Comparison of ENCODE assay signal across 8 mouse cellular contexts in genomic region chr2:121170481-121170971, GRCm38 (mm10). TPM values are rescaled to one million over a fixed set of nuclear protein-coding genes. Genes with fewer than 3 reads are reported as not detected.
DNase-seq lines count a peak whose midpoint lies in the region; ATAC-seq and TF ChIP-seq lines count a peak whose summit lies in the region.

Gene Tubgcp4 (plus strand): TSS chr2:121170654.

- H3K9ac ChIP-seq in CH12.LX (ENCODE audit: insufficient read depth, low read depth): peak within 1 kb of the TSS; percentile 87
- peak within 1 kb of the TSS; percentile 88 for H3K9ac ChIP-seq in embryonic facial prominence, embryonic 13.5 days
- peak within 1 kb of the TSS; percentile 94 for H3K9ac ChIP-seq in heart, embryonic 13.5 days
- peak within 1 kb of the TSS; percentile 77 for H3K9ac ChIP-seq in kidney, embryonic 16.5 days (replicated peaks; ENCODE audit: low read length)
- H3K9ac ChIP-seq in liver, embryonic 15.5 days: peak within 1 kb of the TSS; percentile 94

- TF ChIP-seq EP300 in CH12.LX (IDR thresholded peaks at IDR 0.05; ENCODE audit: low read length): no peak

- dilution Hi-C loops in CH12.LX (cut with MboI; ENCODE audit: extremely low pct_ligation_motif_present, extremely low pct_unique_long_range_greater_than_20kb, low sequenced_read_pairs): no loop called here

- in situ Hi-C loops in CH12.LX (cut with MboI; ENCODE audit: low pct_ligation_motif_present, low pct_unique_long_range_greater_than_20kb, low sequenced_read_pairs): no loop called here

- TF ChIP-seq RAD21 in CH12.LX (IDR thresholded peaks at IDR 0.05; ENCODE audit: low read depth, low read length): no peak

- H3K27me3 ChIP-seq in CH12.LX (replicated peaks): no peaks in the 10 kb centered on the region
- H3K27me3 ChIP-seq in embryonic facial prominence, embryonic 13.5 days: no peaks in the 10 kb centered on the region
- H3K27me3 ChIP-seq in heart, embryonic 13.5 days (replicated peaks): no peaks in the 10 kb centered on the region
- H3K27me3 ChIP-seq in kidney, embryonic 16.5 days (ENCODE audit: insufficient read depth, low read length): no peaks in the 10 kb centered on the region
- H3K27me3 ChIP-seq in liver, embryonic 15.5 days: no peaks in the 10 kb centered on the region

- peak within 1 kb of the TSS; percentile 46 for H3K27ac ChIP-seq in CH12.LX (ENCODE audit: insufficient read depth, low read depth)
- H3K27ac ChIP-seq in embryonic facial prominence, embryonic 13.5 days: peak within 1 kb of the TSS; percentile 92
- peak within 1 kb of the TSS; percentile 92 for H3K27ac ChIP-seq in heart, embryonic 13.5 days (replicated peaks)
- peak within 1 kb of the TSS; percentile 94 for H3K27ac ChIP-seq in kidney, embryonic 16.5 days (ENCODE audit: low read length)
- H3K27ac ChIP-seq in liver, embryonic 15.5 days (replicated peaks): peak within 1 kb of the TSS; percentile 92

- 0% methylated on average over 36 of the region's 38 CpGs for WGBS in embryonic facial prominence, embryonic 13.5 days
- under 1% methylated on average over 38 of the region's 38 CpGs for WGBS in heart, embryonic 13.5 days
- WGBS in kidney, embryonic 16.5 days: under 1% methylated on average over 38 of the region's 38 CpGs
- WGBS in liver, embryonic 15.5 days (ENCODE audit: insufficient replicate concordance): under 1% methylated on average over 38 of the region's 38 CpGs

- peaks cover 4 to 32% of the 10 kb centered on the region in 2 experiments; a peak in 3 of 4 replicates for H3K4me1 ChIP-seq in CH12.LX (ENCODE audit: control insufficient read depth in 1 of 2, insufficient read depth in 2 of 2)
- H3K4me1 ChIP-seq in embryonic facial prominence, embryonic 13.5 days: peaks cover 28% of the 10 kb centered on the region
- peaks cover 27% of the 10 kb centered on the region for H3K4me1 ChIP-seq in heart, embryonic 13.5 days
- peaks cover 20% of the 10 kb centered on the region for H3K4me1 ChIP-seq in kidney, embryonic 16.5 days (ENCODE audit: insufficient read depth, low read length)
- peaks cover 33% of the 10 kb centered on the region for H3K4me1 ChIP-seq in liver, embryonic 15.5 days (replicated peaks)

- peaks cover 24% of the 10 kb centered on the region for H3K79me2 ChIP-seq in CH12.LX (replicated peaks; ENCODE audit: control insufficient read depth, extremely low read depth, insufficient read depth, poor library complexity, severe bottlenecking)

- no peak for TF ChIP-seq CTCF in CH12.LX (conservative IDR thresholded peaks at IDR 0.05 in 1 of 2, IDR thresholded peaks at IDR 0.05 in 1 of 2; ENCODE audit: low read depth in 2 of 2, low read length in 2 of 2)

- H3K9me3 ChIP-seq in CH12.LX (replicated peaks; ENCODE audit: low read length): no peaks in the 10 kb centered on the region
- H3K9me3 ChIP-seq in embryonic facial prominence, embryonic 13.5 days: no peaks in the 10 kb centered on the region
- no peaks in the 10 kb centered on the region for H3K9me3 ChIP-seq in heart, embryonic 13.5 days
- H3K9me3 ChIP-seq in kidney, embryonic 16.5 days (ENCODE audit: low read length): no peaks in the 10 kb centered on the region
- H3K9me3 ChIP-seq in liver, embryonic 15.5 days (replicated peaks): no peaks in the 10 kb centered on the region

- peak within 1 kb of the TSS; percentile 55 to 87 (median 70) for H3K4me3 ChIP-seq in CH12.LX (replicated peaks in 1 of 3; ENCODE audit: low read depth in 2 of 3, low read length in 2 of 3, poor library complexity in 1 of 3)
- peak within 1 kb of the TSS; percentile 90 for H3K4me3 ChIP-seq in embryonic facial prominence, embryonic 13.5 days
- H3K4me3 ChIP-seq in heart, embryonic 13.5 days: peak within 1 kb of the TSS; percentile 71
- H3K4me3 ChIP-seq in kidney, embryonic 16.5 days (ENCODE audit: low read length): peak within 1 kb of the TSS; percentile 56
- peak within 1 kb of the TSS; percentile 98 for H3K4me3 ChIP-seq in liver, embryonic 15.5 days (replicated peaks)

- no peak for TF ChIP-seq POLR2A in CH12.LX (IDR thresholded peaks at IDR 0.05; ENCODE audit: low read depth, low read length)

- H3K36me3 ChIP-seq in CH12.LX (replicated peaks in 1 of 2; ENCODE audit: control insufficient read depth in 1 of 2, insufficient read depth in 1 of 2, low read length in 1 of 2): peaks cover 26 to 50% of the 10 kb centered on the region in 2 experiments
- H3K36me3 ChIP-seq in embryonic facial prominence, embryonic 13.5 days: peaks cover 38% of the 10 kb centered on the region
- H3K36me3 ChIP-seq in heart, embryonic 13.5 days: peaks cover 45% of the 10 kb centered on the region
- H3K36me3 ChIP-seq in kidney, embryonic 16.5 days (ENCODE audit: insufficient read depth, low read length): peaks cover 18% of the 10 kb centered on the region
- H3K36me3 ChIP-seq in liver, embryonic 15.5 days (replicated peaks): peaks cover 37% of the 10 kb centered on the region

- peak within 1 kb of the TSS; percentile 94 for H3K4me2 ChIP-seq in CH12.LX (ENCODE audit: insufficient read depth, low read depth, poor library complexity, severe bottlenecking)
- peak within 1 kb of the TSS; percentile 77 for H3K4me2 ChIP-seq in embryonic facial prominence, embryonic 13.5 days
- H3K4me2 ChIP-seq in heart, embryonic 13.5 days: peak within 1 kb of the TSS; percentile 96
- peak within 1 kb of the TSS; percentile 96 for H3K4me2 ChIP-seq in kidney, embryonic 16.5 days (replicated peaks; ENCODE audit: low read depth, low read length)
- H3K4me2 ChIP-seq in liver, embryonic 15.5 days: peak within 1 kb of the TSS; percentile 88

- DNase-seq in CH12.LX (ENCODE audit: extremely low read depth) (peak; percentile 46), R1 (ENCODE audit: low read depth, low spot score) (peak; percentile 81)
- no peak for DNase-seq in right cerebral cortex, adult 18-20 months

- ATAC-seq in embryonic facial prominence, embryonic 13.5 days (ENCODE audit: insufficient number of reproducible peaks, insufficient read depth, low FRiP score, low TSS enrichment, low read depth): peak; percentile 12; the same call in 1 of the 2 replicates
- ATAC-seq in heart, embryonic 13.5 days (ENCODE audit: extremely low read depth, insufficient number of reproducible peaks, low FRiP score, low TSS enrichment): 0 out of 2 replicates have a peak, but pooled peaks have one; percentile 11
- peak; percentile 19; the same call in 1 of the 2 replicates for ATAC-seq in kidney, embryonic 16.5 days (ENCODE audit: low FRiP score, low TSS enrichment)
- peak; percentile 36 for ATAC-seq in liver, embryonic 15.5 days (ENCODE audit: insufficient read depth)
- ATAC-seq in neutrophil, adult 5-6 weeks (ENCODE audit: extremely low read depth, insufficient number of reproducible peaks, low FRiP score, poor library complexity, severe bottlenecking): no peak

TF ChIP-seq in CH12.LX, 34 proteins besides CTCF, POLR2A, EP300 and RAD21:
- 0 out of 2 replicates have a peak, but pooled peaks have one; percentile 2 for TF ChIP-seq HCFC1 (IDR thresholded peaks at IDR 0.05; ENCODE audit: low read depth, low read length)
- TF ChIP-seq ETS1 (conservative IDR thresholded peaks at IDR 0.05; ENCODE audit: low read depth, low read length): no peak
- peak; percentile 15 for TF ChIP-seq UBTF (IDR thresholded peaks at IDR 0.05; ENCODE audit: low read depth, low read length)

RNA-seq across cellular contexts. Expression of gene Tubgcp4, which starts in this region (rescaled TPM):
- total RNA-seq in CH12.LX (2012; rRNA removed) (27.8 and 29.1 TPM in 2 replicates), CH12.LX (2014; rRNA removed) (31.0 and 35.1 TPM in 2 replicates)
- polyA plus RNA-seq in CH12.LX (2012; ENCODE audit: insufficient read length, low read depth): 32.5 and 34.1 TPM in 2 replicates
- polyA plus RNA-seq in embryonic facial prominence, embryonic 13.5 days (2015; fragmentation: Nextera tagmentation; extraction: Ambion mirVana): 68.0 and 71.4 TPM in 2 replicates
- 32.4 and 32.5 TPM in 2 replicates for polyA plus RNA-seq in heart, embryonic 13.5 days (2015; fragmentation: Nextera tagmentation; extraction: Ambion mirVana)
- polyA plus RNA-seq in kidney, embryonic 16.5 days (2015; fragmentation: Nextera tagmentation; extraction: Ambion mirVana): 56.9 and 69.4 TPM in 2 replicates
- polyA plus RNA-seq in liver, embryonic 15.5 days (2015; fragmentation: Nextera tagmentation; extraction: Ambion mirVana): 17.8 and 21.8 TPM in 2 replicates
- total RNA-seq in neutrophil, adult 5-6 weeks (2017): 67.0 and 73.2 TPM in 2 replicates
